Mouse (Mus musculus): ENCODE measurements around the gene Jade2.

- no peak for TF ChIP-seq CTCF (conservative IDR thresholded peaks at IDR 0.05; ENCODE audit: low read length)
- TF ChIP-seq NANOG (IDR thresholded peaks at IDR 0.05; ENCODE audit: borderline replicate concordance, low read length): no peak
These were observed 520 bp upstream of the Jade2 start for GRCm38 (mm10) chr11:51857818-51858527.

Measured in E14TG2a.4 (cell line).